Mouse (Mus musculus) neural tube, embryonic 13.5 days (tissue): Measurements from ENCODE around the gene Gpatch2. TPM values are rescaled to one million over a fixed set of nuclear protein-coding genes. Genes with fewer than 3 reads are reported as not detected.
A peak's percentile ranks its signal among the peaks of the same experiment; 100 is the strongest.

Experiments used
- ATAC-seq: fragments of 200-750 bp; cut with Nextera tagmentation; 2 replicates; pipeline ENCODE4 v1.8.0; 2017; ENCODE audit warnings: low read depth, mild to moderate bottlenecking, moderate TSS enrichment, moderate library complexity
- H3K27ac ChIP-seq: fragments of 300-500 bp; sonication (generic); replicated peaks from 2 replicates; pipeline ENCODE4 v1.5.1; 2015; ENCODE audit warnings: moderate library complexity, mild to moderate bottlenecking, inconsistent platforms
- H3K27me3 ChIP-seq: fragments of 300-500 bp; sonication (generic); 2 replicates; pipeline ENCODE4 v1.6.1; 2015; ENCODE audit warnings: mild to moderate bottlenecking, inconsistent platforms
- H3K36me3 ChIP-seq: fragments of 300-500 bp; sonication (generic); 2 replicates; pipeline ENCODE4 v1.6.1; 2015; ENCODE audit warnings: mild to moderate bottlenecking, inconsistent platforms
- H3K4me1 ChIP-seq: fragments of 300-500 bp; sonication (generic); replicated peaks from 2 replicates; pipeline ENCODE4 v1.6.1; 2015; ENCODE audit warnings: inconsistent platforms
- H3K4me2 ChIP-seq: fragments of 300-500 bp; sonication (generic); 2 replicates; pipeline ENCODE4 v1.6.1; 2015; ENCODE audit warnings: inconsistent platforms, mild to moderate bottlenecking, moderate library complexity
- H3K4me3 ChIP-seq: fragments of 300-500 bp; sonication (generic); 2 replicates; pipeline ENCODE4 v1.5.1; 2015; ENCODE audit warnings: mild to moderate bottlenecking, inconsistent platforms
- H3K9ac ChIP-seq: fragments of 300-500 bp; sonication (generic); 2 replicates; pipeline ENCODE4 v1.6.1; 2015; ENCODE audit warnings: moderate library complexity, mild to moderate bottlenecking, inconsistent platforms
- H3K9me3 ChIP-seq: fragments of 300-500 bp; sonication (generic); 2 replicates; pipeline ENCODE4 v1.6.1; 2016; ENCODE audit warnings: inconsistent platforms
- WGBS: fragments of 180-500 bp; shearing (Covaris S2); methylation state at CpG from one replicate; pipeline ENCODE4 v1.1.7; 2015; 5-methylcytosine and 5-hydroxymethylcytosine counted together
- polyA plus RNA-seq: library from polyadenylated mRNA; unstranded; fragments of >200 nt; fragmentation: Nextera tagmentation; extraction: Ambion mirVana; gene quantifications from 2 replicates; pipeline ENCODE4 v1.2.1, GENCODE M21; 2015

The Gpatch2 gene
- polyA plus RNA-seq, 1 experiment from 2014 or later, result 15.7 TPM

DNA sequence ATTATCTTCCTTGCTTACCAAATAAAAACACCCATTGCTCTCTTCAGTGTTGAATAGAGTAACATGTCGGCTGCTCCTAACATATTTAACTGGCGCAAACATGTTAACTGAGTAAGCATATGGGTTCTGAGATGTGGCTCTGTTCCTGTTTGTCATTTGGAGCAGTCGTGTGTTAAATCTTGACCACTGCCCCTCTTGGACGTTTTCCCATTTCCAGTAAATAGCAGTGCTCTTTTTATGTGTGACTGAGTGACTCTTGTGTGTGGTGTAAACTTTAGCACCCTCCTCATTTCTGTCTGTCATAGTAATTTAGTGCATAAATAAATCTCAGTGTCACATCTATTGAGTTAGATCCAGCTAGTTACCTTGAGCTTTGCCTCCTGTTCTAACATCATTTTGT is 52.3 kb downstream of the Gpatch2 start:
- Histone ChIP-seq H3K27ac (no peak overlapping the region), H3K4me1 (peaks cover 40% of the 10 kb centered on the region), H3K9ac (no peak overlapping the region), H3K4me2 (no peak overlapping the region), H3K4me3 (no peak overlapping the region), H3K36me3 (no peaks in the 10 kb centered on the region), H3K9me3 (no peaks in the 10 kb centered on the region), H3K27me3 (no peaks in the 10 kb centered on the region)
- WGBS, result 54% methylated on average over 4 of the region's 4 CpGs
- no peak for ATAC-seq

DNA sequence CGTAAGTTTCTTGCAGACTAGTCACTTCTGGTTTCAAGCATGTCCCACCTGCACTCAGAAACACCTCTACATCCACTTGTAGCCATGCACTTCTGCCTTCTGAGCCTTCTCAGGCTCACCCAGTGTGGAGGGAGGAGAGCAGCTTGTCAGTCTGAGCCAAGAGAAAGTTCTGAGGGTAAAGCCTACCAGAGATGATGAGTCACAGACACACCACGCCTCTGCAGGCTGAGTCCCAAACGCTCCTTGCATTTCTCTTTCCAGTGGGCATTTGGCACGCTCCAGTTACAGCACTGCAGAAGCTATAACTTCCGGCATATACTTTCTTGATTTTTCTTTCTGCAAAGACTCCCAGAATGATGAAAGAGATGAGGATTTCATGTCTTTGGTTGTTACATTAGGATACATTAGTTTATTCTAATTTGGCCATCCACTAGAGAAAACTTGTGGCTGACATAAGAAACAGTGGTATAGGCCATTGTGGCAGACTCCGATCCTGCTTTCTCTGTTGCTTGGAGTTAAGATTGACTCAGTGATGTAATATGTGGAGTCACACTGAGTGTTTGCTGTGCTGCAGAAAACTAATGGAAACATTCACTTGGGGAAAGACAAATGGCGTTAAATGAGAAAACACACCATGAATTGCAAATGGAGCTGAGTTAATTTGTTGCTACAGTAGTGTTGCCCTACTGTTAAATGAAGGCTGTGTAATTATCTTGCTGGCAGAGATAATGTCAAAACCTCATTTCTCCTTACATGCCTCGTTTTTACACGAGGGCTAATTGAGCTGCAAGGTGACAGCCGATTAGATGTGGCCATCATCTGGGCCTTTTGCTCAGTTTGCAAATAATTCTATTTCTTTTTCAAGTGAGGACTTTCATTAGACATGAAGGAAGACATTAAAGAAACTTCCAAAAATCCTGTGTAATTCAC is 55.3 kb downstream of the Gpatch2 start:
- WGBS, result 63% methylated on average over 10 of the region's 10 CpGs
- Histone ChIP-seq H3K4me1 (peaks cover 34% of the 10 kb centered on the region), H3K36me3 (no peaks in the 10 kb centered on the region), H3K27me3 (no peaks in the 10 kb centered on the region), H3K27ac (no peak overlapping the region), H3K9me3 (no peaks in the 10 kb centered on the region), H3K4me3 (no peak overlapping the region), H3K9ac (no peak overlapping the region), H3K4me2 (no peak overlapping the region)
- ATAC-seq, result 0 out of 2 replicates have a peak, but pooled peaks have one; percentile 53

DNA sequence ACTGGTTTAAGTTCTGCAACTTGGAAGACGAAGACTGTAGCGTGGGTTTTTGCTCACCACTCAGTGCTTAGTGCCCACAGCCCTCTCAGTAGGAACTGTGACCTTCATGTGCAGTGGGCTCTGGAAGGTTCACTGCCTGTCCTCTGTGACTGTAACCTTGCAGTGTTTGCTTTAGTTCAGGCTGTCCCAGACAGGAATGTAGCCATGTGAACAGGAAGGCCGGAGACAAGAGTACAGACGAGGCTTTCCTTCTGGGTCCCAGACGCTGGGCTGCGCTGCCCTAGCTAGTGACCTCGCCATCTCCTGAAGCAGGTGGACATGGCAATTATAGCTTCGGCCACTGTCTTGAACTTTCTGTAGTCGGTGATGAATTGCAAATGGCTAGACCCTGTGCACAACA is 62.0 kb downstream of the Gpatch2 start:
- peak overlapping the region; percentile 29; the same call in 1 of the 2 replicates for H3K27ac ChIP-seq
- H3K36me3 ChIP-seq, result no peaks in the 10 kb centered on the region
- peaks cover 45% of the 10 kb centered on the region for H3K4me1 ChIP-seq
- H3K4me3 ChIP-seq, result no peak overlapping the region
- no peak overlapping the region for H3K4me2 ChIP-seq
- H3K9ac ChIP-seq, result no peak overlapping the region
- H3K27me3 ChIP-seq, result no peaks in the 10 kb centered on the region
- ATAC-seq, result no peak
- WGBS, result 39% methylated on average over 9 of the region's 9 CpGs
- no peaks in the 10 kb centered on the region for H3K9me3 ChIP-seq

DNA sequence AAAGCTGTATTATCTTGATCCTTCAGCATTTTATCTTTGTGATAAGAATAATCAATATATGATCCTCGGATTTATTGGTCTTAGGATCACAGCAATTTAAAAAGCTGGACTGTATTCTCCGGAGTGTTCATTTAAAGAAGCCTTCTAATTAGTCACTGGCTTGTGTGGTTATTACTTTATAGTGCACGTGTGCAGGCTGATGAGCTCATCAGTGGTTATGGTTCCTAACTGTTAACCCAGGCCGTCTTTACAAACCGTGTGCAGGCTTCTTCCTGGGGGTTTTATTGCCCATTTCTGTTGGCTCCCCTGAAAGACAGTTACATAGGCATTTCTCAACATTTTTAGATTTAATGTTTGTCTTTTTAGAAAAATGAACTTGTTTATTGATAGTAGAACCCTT is 63.2 kb downstream of the Gpatch2 start:
- no peaks in the 10 kb centered on the region for H3K9me3 ChIP-seq
- ATAC-seq, result peak; percentile 63; the same call in 1 of the 2 replicates

DNA sequence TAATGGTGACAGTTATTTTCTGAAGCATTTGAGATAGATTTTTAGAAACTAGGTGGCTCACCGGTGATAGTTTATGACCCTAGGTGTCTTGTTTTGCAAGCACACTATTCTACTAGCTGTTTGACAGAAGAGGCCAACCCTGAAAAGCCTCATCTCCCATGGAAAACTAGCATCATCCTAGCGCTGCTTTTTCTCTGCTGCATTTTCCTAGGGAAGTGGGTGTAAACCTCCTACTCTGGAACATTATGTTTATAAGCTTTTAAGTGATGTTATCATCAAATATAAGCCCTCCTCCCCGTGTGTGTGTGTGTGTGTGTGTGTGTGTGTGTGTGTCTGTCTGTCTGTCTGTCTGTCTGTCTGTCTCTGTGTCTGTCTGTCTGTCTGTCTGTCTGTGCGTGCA is 64.5 kb downstream of the Gpatch2 start:
- H3K27me3 ChIP-seq, result no peaks in the 10 kb centered on the region
- ATAC-seq, result no peak

More for the DNA sequence above, 63.2 kb downstream of the Gpatch2 start:
- Histone ChIP-seq H3K27ac (no peak overlapping the region), H3K36me3 (no peaks in the 10 kb centered on the region), H3K4me2 (no peak overlapping the region), H3K9ac (no peak overlapping the region), H3K27me3 (no peaks in the 10 kb centered on the region), H3K4me1 (peaks cover 53% of the 10 kb centered on the region), H3K4me3 (no peak overlapping the region)
- 19% methylated on average over 5 of the region's 5 CpGs for WGBS

DNA sequence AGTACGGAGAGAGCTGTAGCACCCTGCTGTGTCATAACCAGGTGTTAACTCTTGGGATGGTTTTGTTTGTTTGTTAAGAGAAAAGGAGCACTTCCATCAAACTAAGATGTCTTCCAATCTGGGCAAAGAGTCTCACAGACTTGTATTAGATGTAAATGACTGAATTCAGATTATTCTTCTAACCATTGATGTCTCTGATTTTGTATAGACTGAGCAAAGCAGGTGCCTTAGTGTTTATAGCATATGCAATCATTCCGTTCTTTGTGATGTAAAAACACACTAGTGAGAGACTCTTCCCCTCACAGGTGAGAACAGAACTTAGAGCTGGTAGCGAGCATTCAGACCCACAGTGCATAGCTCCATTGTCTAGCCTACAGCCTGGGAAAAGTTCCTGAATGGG is 67.0 kb downstream of the Gpatch2 start:
- ATAC-seq, result no peak

More for the DNA sequence above, 64.5 kb downstream of the Gpatch2 start:
- no peak overlapping the region for H3K4me2 ChIP-seq
- WGBS, result 76% methylated on average over 4 of the region's 4 CpGs
- H3K27ac ChIP-seq, result 0 out of 2 replicates have a peak overlapping the region, but pooled peaks have one; percentile 24
- no peaks in the 10 kb centered on the region for H3K9me3 ChIP-seq
- peaks cover 53% of the 10 kb centered on the region for H3K4me1 ChIP-seq
- H3K9ac ChIP-seq, result no peak overlapping the region
- H3K4me3 ChIP-seq, result no peak overlapping the region
- no peaks in the 10 kb centered on the region for H3K36me3 ChIP-seq

DNA sequence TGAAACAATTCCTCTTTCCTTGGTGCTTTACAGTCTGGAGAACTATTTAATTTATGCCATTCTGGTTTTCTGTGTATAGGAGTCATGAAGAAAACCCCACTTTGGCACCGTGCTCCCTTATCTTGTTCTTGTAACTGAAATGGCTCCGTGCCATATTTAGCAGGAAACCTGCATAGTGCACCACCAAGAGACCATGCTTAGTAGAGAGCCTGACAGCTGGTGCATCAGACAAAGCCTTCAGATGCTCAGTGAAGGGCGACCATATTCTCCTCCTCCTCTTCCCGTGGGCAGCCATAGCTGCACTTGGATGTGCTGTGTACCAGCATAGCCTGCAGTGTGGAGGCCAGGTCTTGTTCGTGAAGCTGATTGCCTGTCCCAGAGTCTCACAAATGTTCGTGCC is 67.5 kb downstream of the Gpatch2 start:
- Histone ChIP-seq H3K27me3 (no peaks in the 10 kb centered on the region), H3K4me2 (no peak overlapping the region), H3K4me3 (no peak overlapping the region), H3K4me1 (peaks cover 39% of the 10 kb centered on the region), H3K9ac (no peak overlapping the region), H3K27ac (peak overlapping the region; percentile 33; the same call in 1 of the 2 replicates), H3K9me3 (no peaks in the 10 kb centered on the region), H3K36me3 (no peaks in the 10 kb centered on the region)
- no peak for ATAC-seq
- WGBS, result 72% methylated on average over 6 of the region's 6 CpGs

More for the DNA sequence above, 67.0 kb downstream of the Gpatch2 start:
- no peaks in the 10 kb centered on the region for H3K36me3 ChIP-seq
- H3K27me3 ChIP-seq, result no peaks in the 10 kb centered on the region
- H3K4me1 ChIP-seq, result peaks cover 44% of the 10 kb centered on the region
- H3K9ac ChIP-seq, result no peak overlapping the region
- no peak overlapping the region for H3K27ac ChIP-seq
- no peak overlapping the region for H3K4me3 ChIP-seq
- no peak overlapping the region for H3K4me2 ChIP-seq
- H3K9me3 ChIP-seq, result no peaks in the 10 kb centered on the region
- WGBS, result 70% methylated on average over 3 of the region's 3 CpGs

DNA sequence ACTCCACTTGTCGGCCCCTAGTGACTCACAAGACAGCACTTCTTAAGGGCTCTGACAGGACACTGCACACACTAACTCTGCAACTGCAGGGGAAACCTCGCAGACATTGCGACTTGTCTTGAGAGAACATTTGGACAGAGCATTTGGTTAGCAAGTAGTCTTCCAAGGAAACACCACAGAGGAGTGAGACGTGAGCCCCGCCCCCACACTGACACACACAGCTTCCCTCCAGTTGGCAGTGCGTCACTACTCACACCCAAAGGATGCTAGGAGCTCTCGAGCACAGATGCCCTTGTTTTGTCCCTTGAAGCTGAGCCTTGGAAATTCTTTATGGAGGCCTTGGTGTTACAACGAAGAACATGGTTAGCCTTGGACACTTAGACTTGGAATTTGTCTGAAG is 70.4 kb downstream of the Gpatch2 start:
- Histone ChIP-seq H3K9ac (no peak overlapping the region), H3K4me2 (no peak overlapping the region), H3K4me3 (no peak overlapping the region), H3K27ac (no peak overlapping the region), H3K27me3 (no peaks in the 10 kb centered on the region), H3K36me3 (no peaks in the 10 kb centered on the region), H3K9me3 (no peaks in the 10 kb centered on the region), H3K4me1 (peaks cover 18% of the 10 kb centered on the region)
- ATAC-seq, result no peak
- WGBS, result 75% methylated on average over 8 of the region's 8 CpGs

DNA sequence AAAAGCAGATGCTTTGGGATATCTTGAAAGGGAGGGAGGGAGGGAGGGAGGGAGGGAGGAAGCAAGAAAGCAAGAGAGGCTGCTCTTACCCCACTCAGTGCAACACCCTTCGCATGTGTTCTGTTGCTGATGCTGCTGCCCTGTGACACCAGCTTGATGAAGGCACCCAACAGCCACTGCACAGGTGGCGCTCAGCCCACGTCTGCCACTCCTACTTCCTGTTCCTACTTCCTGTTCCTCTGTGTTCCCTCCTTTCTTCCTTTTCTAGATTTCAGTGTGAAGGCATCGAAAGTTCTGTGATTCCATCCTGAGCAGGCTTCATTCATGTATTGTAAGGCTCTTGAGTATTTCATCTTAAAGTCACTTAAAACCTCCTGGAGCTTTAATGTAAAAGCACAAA is 71.1 kb downstream of the Gpatch2 start:
- WGBS, result 70% methylated on average over 4 of the region's 4 CpGs
- peak overlapping the region; percentile 42; the same call in 1 of the 2 replicates for H3K27ac ChIP-seq
- no peak overlapping the region for H3K9ac ChIP-seq
- no peaks in the 10 kb centered on the region for H3K36me3 ChIP-seq
- H3K4me3 ChIP-seq, result no peak overlapping the region
- no peak for ATAC-seq
- no peak overlapping the region for H3K4me2 ChIP-seq
- H3K4me1 ChIP-seq, result peaks cover 17% of the 10 kb centered on the region
- no peaks in the 10 kb centered on the region for H3K27me3 ChIP-seq
- no peaks in the 10 kb centered on the region for H3K9me3 ChIP-seq

DNA sequence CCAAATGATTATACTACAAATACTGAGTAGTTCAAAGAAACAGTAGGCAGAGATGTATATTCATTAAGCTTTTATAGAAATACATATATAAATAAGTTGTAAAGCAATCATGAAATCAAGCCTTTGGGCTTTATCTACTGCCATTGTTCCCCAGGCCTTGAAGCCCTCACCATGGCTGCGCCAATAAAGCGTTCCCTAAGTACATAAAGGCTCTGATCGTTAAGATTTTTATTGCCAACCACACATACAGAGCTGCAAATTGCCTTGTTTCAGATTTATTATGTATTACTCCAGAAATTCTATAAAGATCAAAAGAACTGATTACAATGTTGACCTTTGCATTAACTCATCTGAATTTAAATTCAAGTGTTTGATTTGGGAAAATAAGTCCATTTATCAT is 71.6 kb downstream of the Gpatch2 start:
- no peaks in the 10 kb centered on the region for H3K36me3 ChIP-seq
- ATAC-seq, result no peak; the same call in 1 of the 2 replicates
- no peak overlapping the region for H3K9ac ChIP-seq
- H3K4me3 ChIP-seq, result no peak overlapping the region
- H3K4me2 ChIP-seq, result no peak overlapping the region
- no peak overlapping the region for H3K27ac ChIP-seq
- H3K9me3 ChIP-seq, result no peaks in the 10 kb centered on the region
- H3K27me3 ChIP-seq, result no peaks in the 10 kb centered on the region
- H3K4me1 ChIP-seq, result peaks cover 15% of the 10 kb centered on the region
- 28% methylated on average over 3 of the region's 3 CpGs for WGBS

DNA sequence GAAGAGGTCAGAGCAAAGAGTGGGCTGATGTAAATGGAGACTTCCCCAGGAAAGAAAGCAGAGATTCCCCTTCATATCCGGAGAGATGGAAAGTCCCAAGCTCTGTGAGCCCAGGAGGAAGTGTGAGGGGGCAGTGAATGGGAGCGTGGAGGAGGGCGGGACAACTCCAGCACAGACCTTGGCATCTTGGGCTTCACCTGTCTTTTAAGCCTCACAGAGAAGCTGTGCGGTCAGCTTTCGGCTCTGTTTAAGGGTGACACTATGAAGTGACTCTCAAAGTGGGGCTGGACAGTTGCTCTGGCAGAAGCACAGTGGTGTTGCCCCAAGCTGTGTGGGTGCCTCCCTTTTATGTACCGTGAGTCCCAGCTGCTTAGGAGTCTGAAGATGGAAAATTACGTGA is 74.9 kb downstream of the Gpatch2 start:
- 90% methylated on average over 7 of the region's 7 CpGs for WGBS
- Histone ChIP-seq H3K27me3 (no peaks in the 10 kb centered on the region), H3K9ac (no peak overlapping the region), H3K4me2 (no peak overlapping the region), H3K36me3 (no peaks in the 10 kb centered on the region), H3K27ac (no peak overlapping the region), H3K4me3 (no peak overlapping the region), H3K4me1 (peaks cover 3% of the 10 kb centered on the region; the same call in 1 of the 2 replicates), H3K9me3 (no peaks in the 10 kb centered on the region)
- no peak for ATAC-seq

DNA sequence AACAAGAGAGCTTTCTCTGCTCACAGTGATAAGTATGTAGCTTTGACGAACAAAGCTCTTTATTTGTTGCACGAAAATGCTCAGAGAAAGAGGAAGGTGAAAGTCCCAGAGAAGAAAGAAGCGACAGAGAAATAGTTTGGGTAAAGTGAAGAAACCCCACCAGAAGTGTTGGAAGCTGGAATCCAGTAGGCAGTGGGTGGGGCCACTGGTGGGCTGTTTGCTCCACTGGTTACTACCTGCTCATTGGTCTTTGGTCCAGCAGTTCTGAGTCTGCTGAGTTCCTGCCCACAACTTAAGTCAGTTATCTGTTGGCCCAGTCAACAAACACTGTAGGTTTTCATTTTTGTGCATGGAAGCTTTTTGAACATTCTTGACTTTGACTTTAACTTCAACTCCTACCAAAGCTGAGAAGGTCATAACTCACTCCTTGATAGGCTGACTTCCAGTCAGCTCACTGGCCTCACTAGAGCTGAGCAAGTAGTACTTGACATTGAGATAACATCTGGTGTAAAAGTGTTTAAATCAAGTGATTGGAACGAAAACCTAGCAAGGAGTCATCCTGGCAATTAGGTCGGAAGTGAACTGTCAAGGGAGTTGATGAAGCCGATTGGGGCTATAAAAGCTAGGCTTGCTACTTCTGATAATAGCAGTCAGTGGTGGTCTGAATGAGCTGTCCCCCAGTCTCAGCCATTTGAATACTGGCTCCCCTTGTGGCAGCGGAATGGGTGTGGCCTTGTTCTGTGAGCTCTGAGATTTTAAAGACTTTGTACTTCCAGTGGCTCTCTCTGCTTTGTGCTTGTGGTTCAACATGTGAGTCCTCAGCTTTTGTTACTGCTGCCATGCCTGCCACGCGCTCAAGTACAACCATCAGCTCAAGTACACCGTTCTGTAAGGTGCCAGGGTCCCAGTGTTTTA is 76.4 kb downstream of the Gpatch2 start:
- Histone ChIP-seq H3K27ac (no peak overlapping the region), H3K4me3 (no peak overlapping the region), H3K9ac (no peak overlapping the region), H3K4me1 (no peaks in the 10 kb centered on the region), H3K9me3 (no peaks in the 10 kb centered on the region), H3K27me3 (no peaks in the 10 kb centered on the region), H3K36me3 (no peaks in the 10 kb centered on the region), H3K4me2 (no peak overlapping the region)
- 58% methylated on average over 10 of the region's 10 CpGs for WGBS
- ATAC-seq, result no peak
